Mouse (Mus musculus): ENCODE data around the gene Acot8. TPM values are rescaled to one million over a fixed set of nuclear protein-coding genes. Genes with fewer than 3 reads are reported as not detected.
A peak's percentile ranks its signal among the peaks of the same experiment; 100 is the strongest.

Acot8 gene
- polyA plus RNA-seq, 1 experiment from 2014 or later, result 43.8 TPM

GRCm38 (mm10) chr2:164822636-164823165 is 18.0 kb upstream of the Acot8 start, which contains the start of gene Zswim1:
TSS of gene Zswim1 (plus strand) at chr2:164822686.
- H3K4me1 ChIP-seq (replicated peaks; ENCODE audit: control insufficient read depth, insufficient read depth), result 0 out of 2 replicates have a peak, but pooled peaks cover 2% of the 10 kb centered on the region
- H3K4me2 ChIP-seq (replicated peaks; ENCODE audit: low read depth), result peak within 1 kb of the TSS; percentile 71
- DNase-seq (ENCODE audit: low spot score), result peak; percentile 98
- H3K27me3 ChIP-seq (ENCODE audit: control insufficient read depth, insufficient read depth, low read length), result no peaks in the 10 kb centered on the region
- peak within 1 kb of the TSS; percentile 71 for H3K4me3 ChIP-seq (ENCODE audit: low read depth, low read length)
- H3K9ac ChIP-seq (ENCODE audit: low read length), result peak within 1 kb of the TSS; percentile 64
- ATAC-seq (ENCODE audit: low FRiP score, low TSS enrichment), result peak; percentile 99
- no peaks in the 10 kb centered on the region for H3K9me3 ChIP-seq (ENCODE audit: control insufficient read depth, low read length)
- under 1% methylated on average over 32 of the region's 32 CpGs for WGBS
- TF ChIP-seq CTCF (IDR thresholded peaks at IDR 0.05; ENCODE audit: low read depth), result peak; percentile 18
- TF ChIP-seq EP300 (optimal IDR thresholded peaks at IDR 0.05), result no peak
- peak within 1 kb of the TSS; percentile 81 for H3K27ac ChIP-seq (replicated peaks)
- H3K36me3 ChIP-seq (ENCODE audit: control insufficient read depth, insufficient read depth, low read length), result peaks cover 15% of the 10 kb centered on the region; the same call in 1 of the 2 replicates

GRCm38 (mm10) chr2:164821060-164821459 is 16.4 kb upstream of the Acot8 start:
- 0 out of 2 replicates have a peak, but pooled peaks cover 2% of the 10 kb centered on the region for H3K4me1 ChIP-seq (replicated peaks; ENCODE audit: control insufficient read depth, insufficient read depth)
- H3K27me3 ChIP-seq (ENCODE audit: control insufficient read depth, insufficient read depth, low read length), result no peaks in the 10 kb centered on the region
- no peak for ATAC-seq (ENCODE audit: low FRiP score, low TSS enrichment)
- DNase-seq (ENCODE audit: low spot score), result no peak
- WGBS, result 81% methylated on average over 6 of the region's 6 CpGs
- TF ChIP-seq CTCF (IDR thresholded peaks at IDR 0.05; ENCODE audit: low read depth), result no peak
- no peak for TF ChIP-seq EP300 (optimal IDR thresholded peaks at IDR 0.05)
- no peak overlapping the region for H3K9ac ChIP-seq (ENCODE audit: low read length)
- no peak overlapping the region for H3K4me3 ChIP-seq (ENCODE audit: low read depth, low read length)
- H3K36me3 ChIP-seq (ENCODE audit: control insufficient read depth, insufficient read depth, low read length), result peaks cover 9% of the 10 kb centered on the region; the same call in 1 of the 2 replicates
- no peak overlapping the region for H3K4me2 ChIP-seq (replicated peaks; ENCODE audit: low read depth)
- H3K9me3 ChIP-seq (ENCODE audit: control insufficient read depth, low read length), result no peaks in the 10 kb centered on the region
- no peak overlapping the region for H3K27ac ChIP-seq (replicated peaks)

GRCm38 (mm10) chr2:164817703-164818102 is 13.0 kb upstream of the Acot8 start:
- H3K36me3 ChIP-seq (ENCODE audit: control insufficient read depth, insufficient read depth, low read length), result no peaks in the 10 kb centered on the region
- no peaks in the 10 kb centered on the region for H3K4me1 ChIP-seq (replicated peaks; ENCODE audit: control insufficient read depth, insufficient read depth)
- ATAC-seq (ENCODE audit: low FRiP score, low TSS enrichment), result peak; percentile 30; the same call in 1 of the 2 replicates
- 49% methylated on average over 5 of the region's 5 CpGs for WGBS
- H3K4me3 ChIP-seq (ENCODE audit: low read depth, low read length), result no peak overlapping the region
- DNase-seq (ENCODE audit: low spot score), result no peak
- H3K27ac ChIP-seq (replicated peaks), result peak overlapping the region; percentile 30; the same call in 1 of the 2 replicates
- H3K9ac ChIP-seq (ENCODE audit: low read length), result no peak overlapping the region
- H3K4me2 ChIP-seq (replicated peaks; ENCODE audit: low read depth), result no peak overlapping the region
- TF ChIP-seq EP300 (optimal IDR thresholded peaks at IDR 0.05), result peak; percentile 71
- TF ChIP-seq CTCF (IDR thresholded peaks at IDR 0.05; ENCODE audit: low read depth), result peak; percentile 31
- H3K27me3 ChIP-seq (ENCODE audit: control insufficient read depth, insufficient read depth, low read length), result no peaks in the 10 kb centered on the region
- no peaks in the 10 kb centered on the region for H3K9me3 ChIP-seq (ENCODE audit: control insufficient read depth, low read length)

GRCm38 (mm10) chr2:164817206-164817605 is 12.5 kb upstream of the Acot8 start:
- no peak overlapping the region for H3K4me2 ChIP-seq (replicated peaks; ENCODE audit: low read depth)
- peak overlapping the region; percentile 30; the same call in 1 of the 2 replicates for H3K27ac ChIP-seq (replicated peaks)
- DNase-seq (ENCODE audit: low spot score) (no peak), ATAC-seq (ENCODE audit: low FRiP score, low TSS enrichment) (no peak)
- H3K9ac ChIP-seq (ENCODE audit: low read length), result no peak overlapping the region
- H3K36me3 ChIP-seq (ENCODE audit: control insufficient read depth, insufficient read depth, low read length), result no peaks in the 10 kb centered on the region
- no peaks in the 10 kb centered on the region for H3K27me3 ChIP-seq (ENCODE audit: control insufficient read depth, insufficient read depth, low read length)
- WGBS, result 73% methylated on average over 6 of the region's 6 CpGs
- H3K4me3 ChIP-seq (ENCODE audit: low read depth, low read length), result no peak overlapping the region
- no peaks in the 10 kb centered on the region for H3K4me1 ChIP-seq (replicated peaks; ENCODE audit: control insufficient read depth, insufficient read depth)
- TF ChIP-seq CTCF (IDR thresholded peaks at IDR 0.05; ENCODE audit: low read depth) (no peak), EP300 (optimal IDR thresholded peaks at IDR 0.05) (no peak)
- no peaks in the 10 kb centered on the region for H3K9me3 ChIP-seq (ENCODE audit: control insufficient read depth, low read length)

GRCm38 (mm10) chr2:164815821-164816220 is 11.1 kb upstream of the Acot8 start:
- no peak for TF ChIP-seq CTCF (IDR thresholded peaks at IDR 0.05; ENCODE audit: low read depth)
- TF ChIP-seq EP300 (optimal IDR thresholded peaks at IDR 0.05), result no peak
- no peak for ATAC-seq (ENCODE audit: low FRiP score, low TSS enrichment)
- 89% methylated on average over 8 of the region's 8 CpGs for WGBS

GRCm38 (mm10) chr2:164815348-164815747 is 10.7 kb upstream of the Acot8 start:
- Histone ChIP-seq H3K4me1 (replicated peaks; ENCODE audit: control insufficient read depth, insufficient read depth) (no peaks in the 10 kb centered on the region), H3K4me3 (ENCODE audit: low read depth, low read length) (no peak overlapping the region), H3K4me2 (replicated peaks; ENCODE audit: low read depth) (no peak overlapping the region), H3K9me3 (ENCODE audit: control insufficient read depth, low read length) (no peaks in the 10 kb centered on the region), H3K36me3 (ENCODE audit: control insufficient read depth, insufficient read depth, low read length) (no peaks in the 10 kb centered on the region), H3K27me3 (ENCODE audit: control insufficient read depth, insufficient read depth, low read length) (no peaks in the 10 kb centered on the region), H3K9ac (ENCODE audit: low read length) (no peak overlapping the region), H3K27ac (replicated peaks) (no peak overlapping the region)
- DNase-seq (ENCODE audit: low spot score) (no peak), ATAC-seq (ENCODE audit: low FRiP score, low TSS enrichment) (no peak)
- TF ChIP-seq CTCF (IDR thresholded peaks at IDR 0.05; ENCODE audit: low read depth) (no peak), EP300 (optimal IDR thresholded peaks at IDR 0.05) (no peak)
- 85% methylated on average over 5 of the region's 5 CpGs for WGBS

More at GRCm38 (mm10) chr2:164815821-164816220, 11.1 kb upstream of the Acot8 start:
- no peak overlapping the region for H3K27ac ChIP-seq (replicated peaks)
- no peaks in the 10 kb centered on the region for H3K27me3 ChIP-seq (ENCODE audit: control insufficient read depth, insufficient read depth, low read length)
- no peak overlapping the region for H3K4me3 ChIP-seq (ENCODE audit: low read depth, low read length)
- no peaks in the 10 kb centered on the region for H3K9me3 ChIP-seq (ENCODE audit: control insufficient read depth, low read length)
- no peak overlapping the region for H3K9ac ChIP-seq (ENCODE audit: low read length)
- no peak overlapping the region for H3K4me2 ChIP-seq (replicated peaks; ENCODE audit: low read depth)
- H3K36me3 ChIP-seq (ENCODE audit: control insufficient read depth, insufficient read depth, low read length), result no peaks in the 10 kb centered on the region
- no peaks in the 10 kb centered on the region for H3K4me1 ChIP-seq (replicated peaks; ENCODE audit: control insufficient read depth, insufficient read depth)
- no peak for DNase-seq (ENCODE audit: low spot score)
